Mouse (Mus musculus) liver, postnatal 0 days (tissue): ENCODE measurements around the gene Rorb.

Experiments used
- CTCF ChIP-seq: sonication (generic); IDR thresholded peaks from 2 replicates; pipeline ENCODE4 v1.5.1; 2016; ENCODE audit warnings: antibody characterized with exemption, low read depth
- EP300 ChIP-seq: IDR thresholded peaks from 2 replicates; pipeline ENCODE4 v1.6.1; 2016; ENCODE audit warnings: antibody characterized with exemption, low read depth, mild to moderate bottlenecking

DNA sequence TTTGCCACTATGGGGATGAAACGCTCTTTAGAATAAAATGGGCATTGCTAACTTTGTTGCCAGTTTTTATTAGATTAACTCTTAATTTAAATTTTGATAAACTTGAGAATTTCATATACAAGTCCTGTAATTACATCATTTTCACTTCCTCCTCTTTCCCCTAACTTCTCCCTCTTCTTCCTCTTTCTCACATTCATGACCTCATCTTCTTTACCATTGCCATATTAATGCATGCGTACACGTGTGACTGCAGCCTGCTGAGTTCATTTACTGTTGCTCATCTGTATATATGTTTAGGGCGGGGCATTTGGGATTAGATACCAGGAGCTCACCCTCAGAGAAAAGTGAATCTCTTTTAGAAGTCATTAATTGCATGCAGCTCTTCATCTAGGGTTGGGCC, 33.5 kb upstream of the Rorb start:
- TF ChIP-seq CTCF (no peak), EP300 (no peak)
